In genomic region chr9:44708429-44708765, GRCm38 (mm10) we compare ENCODE assay signal across 8 mouse cellular contexts. TPM values are rescaled to one million over a fixed set of nuclear protein-coding genes. Genes with fewer than 3 reads are reported as not detected.
DNase-seq lines count a peak whose midpoint lies in the region; ATAC-seq and TF ChIP-seq lines count a peak whose summit lies in the region.

No protein-coding gene starts in this region.

- no peak for TF ChIP-seq EP300 in ES-Bruce4 (IDR thresholded peaks at IDR 0.05; ENCODE audit: insufficient read depth, low read depth, low read length)

- H3K4me2 ChIP-seq in hindbrain, embryonic 12.5 days (replicated peaks) = peak overlapping the region; percentile 55
- peak overlapping the region; percentile 74 for H3K4me2 ChIP-seq in limb, embryonic 15.5 days
- peak overlapping the region; percentile 48 for H3K4me2 ChIP-seq in midbrain, embryonic 14.5 days (ENCODE audit: low read length)

- peaks cover 4% of the 10 kb centered on the region for H3K4me1 ChIP-seq in ES-Bruce4 (ENCODE audit: control insufficient read depth, insufficient read depth, low read length)
- H3K4me1 ChIP-seq in hindbrain, embryonic 12.5 days = peaks cover 23% of the 10 kb centered on the region
- H3K4me1 ChIP-seq in limb, embryonic 15.5 days = peaks cover 49% of the 10 kb centered on the region
- H3K4me1 ChIP-seq in midbrain, embryonic 14.5 days (ENCODE audit: control insufficient read depth, insufficient read depth, low read length) = peaks cover 16% of the 10 kb centered on the region

- no peak for TF ChIP-seq CTCF in ES-Bruce4 (IDR thresholded peaks at IDR 0.05; ENCODE audit: low read depth, low read length)

- ATAC-seq in hindbrain, embryonic 12.5 days (ENCODE audit: low FRiP score) = peak; percentile 63
- ATAC-seq in limb, embryonic 15.5 days (ENCODE audit: insufficient number of reproducible peaks, low FRiP score, low TSS enrichment, low read depth) = peak; percentile 81
- ATAC-seq in midbrain, embryonic 14.5 days (ENCODE audit: low FRiP score, low TSS enrichment) = peak; percentile 59

- H3K4me3 ChIP-seq in ES-Bruce4 (ENCODE audit: low read depth, low read length) = peak overlapping the region; percentile 61
- peak overlapping the region; percentile 26 for H3K4me3 ChIP-seq in hindbrain, embryonic 12.5 days
- H3K4me3 ChIP-seq in limb, embryonic 15.5 days = peak overlapping the region; percentile 43
- H3K4me3 ChIP-seq in midbrain, embryonic 14.5 days (replicated peaks; ENCODE audit: low read depth, low read length) = peak overlapping the region; percentile 24

- H3K36me3 ChIP-seq in ES-Bruce4 (ENCODE audit: control insufficient read depth, insufficient read depth, low read length, poor library complexity, severe bottlenecking) = no peaks in the 10 kb centered on the region
- H3K36me3 ChIP-seq in hindbrain, embryonic 12.5 days = peaks cover 86% of the 10 kb centered on the region
- peaks cover 78% of the 10 kb centered on the region for H3K36me3 ChIP-seq in limb, embryonic 15.5 days
- peaks cover 75% of the 10 kb centered on the region for H3K36me3 ChIP-seq in midbrain, embryonic 14.5 days (ENCODE audit: control insufficient read depth, insufficient read depth, low read length)

- no peak overlapping the region for H3K27ac ChIP-seq in ES-Bruce4 (ENCODE audit: insufficient read depth, low read length)
- H3K27ac ChIP-seq in hindbrain, embryonic 12.5 days = peak overlapping the region; percentile 55; the same call in 1 of the 2 replicates
- peak overlapping the region; percentile 82 for H3K27ac ChIP-seq in limb, embryonic 15.5 days
- H3K27ac ChIP-seq in midbrain, embryonic 14.5 days (replicated peaks; ENCODE audit: low read depth, low read length) = no peak overlapping the region

- H3K27me3 ChIP-seq in ES-Bruce4 (ENCODE audit: control insufficient read depth, insufficient read depth, low read length, poor library complexity, severe bottlenecking) = no peaks in the 10 kb centered on the region
- H3K27me3 ChIP-seq in hindbrain, embryonic 12.5 days = no peaks in the 10 kb centered on the region
- H3K27me3 ChIP-seq in limb, embryonic 15.5 days = no peaks in the 10 kb centered on the region
- H3K27me3 ChIP-seq in midbrain, embryonic 14.5 days (ENCODE audit: control insufficient read depth, insufficient read depth, low read length) = no peaks in the 10 kb centered on the region

- H3K9ac ChIP-seq in ES-Bruce4 (ENCODE audit: low read depth, poor library complexity, severe bottlenecking) = peak overlapping the region; percentile 49
- H3K9ac ChIP-seq in hindbrain, embryonic 12.5 days = peak overlapping the region; percentile 59
- H3K9ac ChIP-seq in limb, embryonic 15.5 days = peak overlapping the region; percentile 42; the same call in 1 of the 2 replicates
- peak overlapping the region; percentile 37; the same call in 1 of the 2 replicates for H3K9ac ChIP-seq in midbrain, embryonic 14.5 days (replicated peaks; ENCODE audit: low read length)

- no peaks in the 10 kb centered on the region for H3K9me3 ChIP-seq in ES-Bruce4 (replicated peaks; ENCODE audit: control insufficient read depth, insufficient read depth, low read length, poor library complexity, severe bottlenecking)
- no peaks in the 10 kb centered on the region for H3K9me3 ChIP-seq in hindbrain, embryonic 12.5 days (replicated peaks)
- no peaks in the 10 kb centered on the region for H3K9me3 ChIP-seq in limb, embryonic 15.5 days
- no peaks in the 10 kb centered on the region for H3K9me3 ChIP-seq in midbrain, embryonic 14.5 days (ENCODE audit: control insufficient read depth, low read length)

- no peak for TF ChIP-seq POLR2A in ES-Bruce4 (IDR thresholded peaks at IDR 0.05; ENCODE audit: insufficient read depth, low read length)

- peak; percentile 69 for DNase-seq in adrenal gland, postnatal 4 days (ENCODE audit: low spot score in 2 of 2)
- peak; percentile 86 for DNase-seq in gastrocnemius, adult 18-20 months (ENCODE audit: low spot score)
- DNase-seq in midbrain, embryonic 14.5 days = peak; percentile 76
- DNase-seq in testis, postnatal 14 days (ENCODE audit: low spot score) = peak; percentile 80
- DNase-seq in frontal cortex, postnatal 25 days (ENCODE audit: low spot score in 2 of 2) = no peak

- 4% methylated on average over 24 of the region's 24 CpGs for WGBS in hindbrain, embryonic 12.5 days
- WGBS in limb, embryonic 15.5 days = 5% methylated on average over 24 of the region's 24 CpGs
- 4% methylated on average over 24 of the region's 24 CpGs for WGBS in midbrain, embryonic 14.5 days

RNA-seq across cellular contexts. Expression of gene Phldb1, which starts 26.6 kb away (rescaled TPM):
- polyA plus RNA-seq in ES-Bruce4 (2011; ENCODE audit: insufficient read depth, insufficient read length, low read depth, missing spikeins) = 19.0 and 22.3 TPM in 2 replicates
- 10 to 100 TPM; 58.5 to 76.1 TPM for total RNA-seq in adrenal gland, postnatal 4 days (2021)
- 10 to 100 TPM; 29.0 to 35.9 TPM for total RNA-seq in gastrocnemius, adult 18-20 months (2021)
- polyA plus RNA-seq in hindbrain, embryonic 12.5 days (2016; fragmentation: Nextera tagmentation; extraction: Ambion mirVana) = 70.8 and 74.1 TPM in 2 replicates
- polyA plus RNA-seq in limb, embryonic 15.5 days (2015; fragmentation: Nextera tagmentation; extraction: Ambion mirVana) = 37.8 and 39.2 TPM in 2 replicates
- 46.7 and 51.1 TPM in 2 replicates for polyA plus RNA-seq in midbrain, embryonic 14.5 days (2014; fragmentation: Nextera tagmentation; extraction: Ambion mirVana)

RNA-seq across cellular contexts. Expression of gene Treh, which starts 35.4 kb away (rescaled TPM):
- polyA plus RNA-seq in ES-Bruce4 (2011; ENCODE audit: insufficient read depth, insufficient read length, low read depth, missing spikeins) = not detected in 2 replicates
- not detected for total RNA-seq in adrenal gland, postnatal 4 days (2021)
- not detected for total RNA-seq in gastrocnemius, adult 18-20 months (2021)
- polyA plus RNA-seq in hindbrain, embryonic 12.5 days (2016; fragmentation: Nextera tagmentation; extraction: Ambion mirVana) = not detected in 2 replicates
- not detected in 2 replicates for polyA plus RNA-seq in limb, embryonic 15.5 days (2015; fragmentation: Nextera tagmentation; extraction: Ambion mirVana)
- not detected in 2 replicates for polyA plus RNA-seq in midbrain, embryonic 14.5 days (2014; fragmentation: Nextera tagmentation; extraction: Ambion mirVana)

RNA-seq across cellular contexts. Expression of gene Arcn1, which starts 59.2 kb away (rescaled TPM):
- 259 and 291 TPM in 2 replicates for polyA plus RNA-seq in ES-Bruce4 (2011; ENCODE audit: insufficient read depth, insufficient read length, low read depth, missing spikeins)
- 100 to 1,000 TPM; 157 to 158 TPM for total RNA-seq in adrenal gland, postnatal 4 days (2021)
- total RNA-seq in gastrocnemius, adult 18-20 months (2021) = 10 to 100 TPM; 70.7 to 81.5 TPM
- polyA plus RNA-seq in hindbrain, embryonic 12.5 days (2016; fragmentation: Nextera tagmentation; extraction: Ambion mirVana) = 179 and 194 TPM in 2 replicates
- 221 and 223 TPM in 2 replicates for polyA plus RNA-seq in limb, embryonic 15.5 days (2015; fragmentation: Nextera tagmentation; extraction: Ambion mirVana)
- 99.8 and 160 TPM in 2 replicates for polyA plus RNA-seq in midbrain, embryonic 14.5 days (2014; fragmentation: Nextera tagmentation; extraction: Ambion mirVana)

RNA-seq across cellular contexts. Expression of gene Ift46, which starts 59.3 kb away (rescaled TPM):
- 329 and 336 TPM in 2 replicates for polyA plus RNA-seq in ES-Bruce4 (2011; ENCODE audit: insufficient read depth, insufficient read length, low read depth, missing spikeins)
- 100 to 1,000 TPM; 122 to 127 TPM for total RNA-seq in adrenal gland, postnatal 4 days (2021)
- total RNA-seq in gastrocnemius, adult 18-20 months (2021) = 10 to 100 TPM; 23.3 to 27.5 TPM
- polyA plus RNA-seq in hindbrain, embryonic 12.5 days (2016; fragmentation: Nextera tagmentation; extraction: Ambion mirVana) = 153 and 161 TPM in 2 replicates
- 106 and 117 TPM in 2 replicates for polyA plus RNA-seq in limb, embryonic 15.5 days (2015; fragmentation: Nextera tagmentation; extraction: Ambion mirVana)
- 187 and 211 TPM in 2 replicates for polyA plus RNA-seq in midbrain, embryonic 14.5 days (2014; fragmentation: Nextera tagmentation; extraction: Ambion mirVana)

Comparison
In these comparisons a context has a peak if more than half of its experiments do, and no peak if none do; other contexts are left out.
1. H3K27ac ChIP-seq: peak in hindbrain, embryonic 12.5 days (single experiment) and limb, embryonic 15.5 days (single experiment); none in ES-Bruce4 (single experiment) and midbrain, embryonic 14.5 days (single experiment).
2. DNase-seq: peak in adrenal gland, postnatal 4 days (2 of 2), gastrocnemius, adult 18-20 months (single experiment), midbrain, embryonic 14.5 days (single experiment) and testis, postnatal 14 days (single experiment); none in frontal cortex, postnatal 25 days (0 of 2).
3. Peak in every context shown above with its lines, with median percentiles within 50 percentile points of each other: H3K4me3 ChIP-seq, H3K9ac ChIP-seq, ATAC-seq and H3K4me2 ChIP-seq.